Mouse (Mus musculus): ENCODE measurements around the gene Smg6. TPM values are rescaled to one million over a fixed set of nuclear protein-coding genes. Genes with fewer than 3 reads are reported as not detected.

Smg6 gene
- polyA plus RNA-seq, 1 experiment = 18.7 TPM

- 2% methylated on average over 55 of the region's 55 CpGs for WGBS
- Histone ChIP-seq H3K4me3 (ENCODE audit: low read depth, low read length) (peak overlapping the region; percentile 99), H3K36me3 (ENCODE audit: control insufficient read depth, insufficient read depth, low read length) (peaks cover 10% of the 10 kb centered on the region), H3K4me1 (ENCODE audit: control insufficient read depth, insufficient read depth, insufficient read length, low read length) (peaks cover 3% of the 10 kb centered on the region; the same call in 1 of the 2 replicates), H3K27me3 (ENCODE audit: control insufficient read depth, insufficient read depth, low read length) (no peaks in the 10 kb centered on the region), H3K27ac (ENCODE audit: insufficient read depth, low read depth, low read length) (peak overlapping the region; percentile 24; the same call in 1 of the 2 replicates)
- TF ChIP-seq POLR2A (IDR thresholded peaks at IDR 0.05; ENCODE audit: low read depth, low read length) (no peak), CTCF (IDR thresholded peaks at IDR 0.05; ENCODE audit: extremely low read depth, insufficient read length, insufficient replicate concordance, low read depth, low read length) (peak; percentile 28; the same call in 1 of the 2 replicates)
Measured at GRCm38 (mm10) chr11:74895980-74896900, 29.4 kb upstream of the Smg6 start.

DNA sequence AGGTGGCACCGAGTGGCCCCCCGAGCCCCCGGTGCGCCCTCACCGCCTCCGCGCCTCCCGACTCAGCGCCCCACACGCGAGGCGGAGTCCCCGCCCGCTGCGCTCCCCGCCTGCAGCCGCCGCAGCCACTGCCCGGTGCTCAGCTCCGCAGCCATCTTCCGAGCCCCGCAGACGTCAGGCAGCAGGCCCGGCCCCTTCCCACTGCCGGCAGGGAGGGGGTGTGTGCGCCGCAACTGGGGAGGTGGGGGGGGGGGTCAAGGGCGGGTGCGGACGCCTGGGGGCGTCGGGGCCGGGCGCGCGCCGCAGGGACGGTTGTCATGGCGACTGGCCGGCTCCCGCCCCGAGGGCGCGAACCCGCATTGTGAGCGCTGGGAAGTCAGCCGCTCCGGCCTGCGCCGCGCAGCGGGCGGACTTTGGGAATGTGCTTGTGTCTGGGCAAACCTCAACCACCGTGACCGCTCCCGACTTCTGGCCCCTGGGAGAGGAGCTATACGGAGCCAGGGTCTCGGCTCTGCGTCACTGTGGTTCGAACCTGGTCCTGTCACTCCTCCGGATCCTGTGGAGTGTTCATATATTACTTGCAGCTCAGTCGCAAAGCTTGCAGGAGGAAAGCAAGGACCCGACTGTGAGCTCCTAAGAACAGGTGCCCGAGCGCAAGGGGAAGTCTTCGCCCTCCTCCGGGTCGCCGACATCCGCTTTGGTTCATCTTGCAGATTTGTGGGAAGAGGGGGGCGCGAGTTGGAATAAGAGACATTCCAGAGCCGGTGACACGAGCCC, 28.5 kb upstream of the Smg6 start, which contains the start of gene Sgsm2:
TSS of gene Sgsm2 (minus strand) at position 160 of the 777 bp plus-strand sequence.
- 1% methylated on average over 73 of the region's 74 CpGs for WGBS
- TF ChIP-seq POLR2A (IDR thresholded peaks at IDR 0.05; ENCODE audit: low read depth, low read length) (0 out of 2 replicates have a peak, but pooled peaks have one; percentile 22), CTCF (IDR thresholded peaks at IDR 0.05; ENCODE audit: extremely low read depth, insufficient read length, insufficient replicate concordance, low read depth, low read length) (no peak)
- H3K36me3 ChIP-seq (ENCODE audit: control insufficient read depth, insufficient read depth, low read length) = peaks cover 17% of the 10 kb centered on the region
- peak within 1 kb of the TSS; percentile 84 for H3K27ac ChIP-seq (ENCODE audit: insufficient read depth, low read depth, low read length)
- H3K4me3 ChIP-seq (ENCODE audit: low read depth, low read length) = peak within 1 kb of the TSS; percentile 99
- peaks cover 5% of the 10 kb centered on the region; the same call in 1 of the 2 replicates for H3K4me1 ChIP-seq (ENCODE audit: control insufficient read depth, insufficient read depth, insufficient read length, low read length)
- no peaks in the 10 kb centered on the region for H3K27me3 ChIP-seq (ENCODE audit: control insufficient read depth, insufficient read depth, low read length)

DNA sequence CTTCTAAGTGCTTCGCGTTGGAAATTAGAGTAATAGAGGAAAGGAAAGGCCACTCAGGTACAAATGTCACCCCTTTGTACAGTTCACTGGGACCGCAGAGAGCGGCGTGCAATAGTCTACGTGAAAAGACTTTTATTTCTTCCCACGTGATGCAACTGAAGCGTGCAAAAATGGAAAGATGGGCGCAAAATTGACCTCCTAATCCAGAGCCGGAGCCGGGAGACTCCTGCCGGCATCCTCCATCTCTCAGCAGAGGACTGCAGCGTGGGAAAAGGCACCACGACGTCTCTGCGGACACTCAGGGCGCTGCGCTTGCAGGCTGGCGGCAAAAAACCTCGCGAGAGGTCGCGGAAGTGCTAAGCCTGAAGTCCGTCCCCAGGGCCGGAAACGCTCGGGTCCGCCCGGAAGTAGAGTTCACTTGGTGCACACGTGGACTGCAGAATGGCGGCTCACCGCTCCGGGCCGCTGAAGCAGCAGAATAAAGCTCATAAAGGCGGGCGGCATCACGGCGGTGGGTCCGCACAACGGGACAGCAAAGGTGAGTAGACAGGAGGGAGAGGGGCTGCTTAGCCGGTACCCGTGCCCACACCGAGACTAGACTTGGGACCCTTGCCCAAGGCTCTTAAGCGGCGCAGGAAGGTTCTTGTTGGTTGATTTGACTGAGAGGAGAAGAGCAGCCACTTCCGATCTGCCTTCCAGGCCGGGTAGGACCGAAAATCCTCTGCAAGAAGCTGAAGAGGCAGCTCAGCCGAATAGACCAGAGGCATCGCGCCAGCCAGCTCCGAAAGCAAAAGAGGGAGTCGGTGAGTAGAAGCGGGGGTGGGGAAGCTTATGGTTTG, 27.7 kb upstream of the Smg6 start, which contains the start of gene Tsr1:
TSS of gene Tsr1 (plus strand) at position 394 of the 839 bp plus-strand sequence.
- H3K4me1 ChIP-seq (ENCODE audit: control insufficient read depth, insufficient read depth, insufficient read length, low read length) = peaks cover 9% of the 10 kb centered on the region; the same call in 1 of the 2 replicates
- H3K36me3 ChIP-seq (ENCODE audit: control insufficient read depth, insufficient read depth, low read length) = peaks cover 21% of the 10 kb centered on the region
- TF ChIP-seq POLR2A (IDR thresholded peaks at IDR 0.05; ENCODE audit: low read depth, low read length) (peak; percentile 48), CTCF (IDR thresholded peaks at IDR 0.05; ENCODE audit: extremely low read depth, insufficient read length, insufficient replicate concordance, low read depth, low read length) (no peak)
- peak within 1 kb of the TSS; percentile 84 for H3K27ac ChIP-seq (ENCODE audit: insufficient read depth, low read depth, low read length)
- H3K4me3 ChIP-seq (ENCODE audit: low read depth, low read length) = peak within 1 kb of the TSS; percentile 99
- no peaks in the 10 kb centered on the region for H3K27me3 ChIP-seq (ENCODE audit: control insufficient read depth, insufficient read depth, low read length)
- WGBS = under 1% methylated on average over 54 of the region's 54 CpGs

DNA sequence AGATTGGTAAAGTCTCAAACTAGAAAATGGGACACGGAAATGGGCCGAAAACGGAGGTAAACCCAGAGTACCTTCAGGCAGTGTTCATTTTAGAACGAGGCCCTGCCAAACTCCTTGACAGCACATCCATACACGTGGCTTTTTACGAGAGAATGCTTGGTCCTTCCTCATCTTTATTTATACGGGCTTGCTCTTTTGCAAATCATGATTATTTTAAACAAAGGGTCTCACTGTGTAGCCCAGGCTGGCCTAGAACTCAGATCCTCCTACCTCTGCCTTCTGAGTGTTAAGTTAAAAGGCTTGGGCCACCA, 27.2 kb upstream of the Smg6 start:
- H3K27me3 ChIP-seq (ENCODE audit: control insufficient read depth, insufficient read depth, low read length) = no peaks in the 10 kb centered on the region
- peak overlapping the region; percentile 44 for H3K27ac ChIP-seq (ENCODE audit: insufficient read depth, low read depth, low read length)
- peaks cover 10% of the 10 kb centered on the region; the same call in 1 of the 2 replicates for H3K4me1 ChIP-seq (ENCODE audit: control insufficient read depth, insufficient read depth, insufficient read length, low read length)
- no peak for TF ChIP-seq POLR2A (IDR thresholded peaks at IDR 0.05; ENCODE audit: low read depth, low read length)
- peaks cover 24% of the 10 kb centered on the region for H3K36me3 ChIP-seq (ENCODE audit: control insufficient read depth, insufficient read depth, low read length)
- WGBS = under 1% methylated on average over 7 of the region's 7 CpGs
- peak overlapping the region; percentile 99 for H3K4me3 ChIP-seq (ENCODE audit: low read depth, low read length)

DNA sequence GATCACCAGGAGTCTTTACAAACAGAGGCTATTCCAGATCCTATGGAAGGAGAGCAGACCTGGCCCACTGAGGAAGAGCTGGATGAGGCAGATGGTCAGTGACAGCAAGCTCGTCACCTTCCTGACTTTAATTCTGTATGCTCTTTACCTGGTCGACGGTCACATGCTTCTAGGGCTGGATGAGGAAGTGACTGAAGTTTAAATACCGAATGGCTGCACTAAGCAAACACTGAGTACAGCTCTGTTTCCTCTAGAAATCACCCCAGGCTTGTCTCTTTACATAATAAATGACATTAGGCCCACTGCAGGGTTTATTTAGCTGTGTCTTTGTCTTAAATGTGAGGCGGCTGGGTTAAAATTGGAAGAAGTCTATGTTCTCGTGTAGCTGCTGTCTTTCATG, 24.1 kb upstream of the Smg6 start:
- H3K36me3 ChIP-seq (ENCODE audit: control insufficient read depth, insufficient read depth, low read length) = peaks cover 51% of the 10 kb centered on the region
- H3K27me3 ChIP-seq (ENCODE audit: control insufficient read depth, insufficient read depth, low read length) = no peaks in the 10 kb centered on the region
- WGBS = 38% methylated on average over 6 of the region's 6 CpGs
- peaks cover 10% of the 10 kb centered on the region; the same call in 1 of the 2 replicates for H3K4me1 ChIP-seq (ENCODE audit: control insufficient read depth, insufficient read depth, insufficient read length, low read length)
- TF ChIP-seq POLR2A (IDR thresholded peaks at IDR 0.05; ENCODE audit: low read depth, low read length) (no peak), CTCF (IDR thresholded peaks at IDR 0.05; ENCODE audit: extremely low read depth, insufficient read length, insufficient replicate concordance, low read depth, low read length) (no peak)
- H3K4me3 ChIP-seq (ENCODE audit: low read depth, low read length) = no peak overlapping the region
- H3K27ac ChIP-seq (ENCODE audit: insufficient read depth, low read depth, low read length) = peak overlapping the region; percentile 69

DNA sequence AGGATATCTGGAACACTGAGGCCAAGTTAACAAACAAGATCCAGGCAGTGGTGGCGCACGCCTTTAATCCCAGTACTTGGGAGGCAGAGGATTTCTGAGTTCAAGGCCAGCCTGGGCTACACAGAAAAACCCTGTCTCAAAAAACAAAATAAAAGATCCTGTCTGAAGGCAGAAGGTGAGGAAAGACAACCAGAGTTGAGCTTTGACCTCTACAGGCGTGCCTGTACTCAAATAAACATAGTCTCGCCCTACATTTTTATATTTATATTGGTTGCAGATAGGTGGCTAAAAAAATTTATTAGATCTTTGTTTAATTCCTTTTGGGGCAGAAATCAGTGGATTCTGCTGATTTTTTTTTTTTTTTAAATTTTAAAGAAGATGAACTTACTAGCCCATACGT, 23.2 kb upstream of the Smg6 start:
- H3K27me3 ChIP-seq (ENCODE audit: control insufficient read depth, insufficient read depth, low read length) = no peaks in the 10 kb centered on the region
- no peak overlapping the region for H3K4me3 ChIP-seq (ENCODE audit: low read depth, low read length)
- peaks cover 59% of the 10 kb centered on the region for H3K36me3 ChIP-seq (ENCODE audit: control insufficient read depth, insufficient read depth, low read length)
- WGBS = 60% methylated on average over 5 of the region's 5 CpGs
- H3K4me1 ChIP-seq (ENCODE audit: control insufficient read depth, insufficient read depth, insufficient read length, low read length) = peaks cover 10% of the 10 kb centered on the region; the same call in 1 of the 2 replicates
- peak overlapping the region; percentile 69 for H3K27ac ChIP-seq (ENCODE audit: insufficient read depth, low read depth, low read length)
- TF ChIP-seq CTCF (IDR thresholded peaks at IDR 0.05; ENCODE audit: extremely low read depth, insufficient read length, insufficient replicate concordance, low read depth, low read length) (no peak), POLR2A (IDR thresholded peaks at IDR 0.05; ENCODE audit: low read depth, low read length) (no peak)
